Mouse (Mus musculus): ENCODE measurements at regions not wholly inside any gene's neighbourhood (a gene's known extent, or its start where the extent isn't known, plus 50 kb on each side); places are given as distances from the start of the nearest gene placed in this dataset.

GRCm38 (mm10) chr3:34593279-34593678 lies 56.9 kb upstream of the Sox2 start:
- no peak for DNase-seq

- DNase-seq = no peak
Measured at GRCm38 (mm10) chr3:34577896-34578530, 72.2 kb upstream of the Sox2 start.

GRCm38 (mm10) chr3:34577115-34577514 lies 73.1 kb upstream of the Sox2 start:
- no peak for DNase-seq

GRCm38 (mm10) chr3:34576159-34576558 lies 74.0 kb upstream of the Sox2 start:
- no peak for DNase-seq

- no peak for DNase-seq
Measured at GRCm38 (mm10) chr3:34574711-34575350, 75.4 kb upstream of the Sox2 start.

GRCm38 (mm10) chr3:34573312-34573711 lies 76.9 kb upstream of the Sox2 start:
- DNase-seq = no peak

GRCm38 (mm10) chr3:34572081-34572480 lies 78.1 kb upstream of the Sox2 start:
- no peak for DNase-seq

- no peak for DNase-seq
Measured at GRCm38 (mm10) chr3:34571630-34572029, 78.6 kb upstream of the Sox2 start.

- DNase-seq = no peak
Measured at GRCm38 (mm10) chr3:34569998-34570397, 80.2 kb upstream of the Sox2 start.

GRCm38 (mm10) chr3:34568086-34568650 lies 82.0 kb upstream of the Sox2 start:
- DNase-seq = no peak

GRCm38 (mm10) chr3:34565386-34565785 lies 84.8 kb upstream of the Sox2 start:
- DNase-seq = no peak

GRCm38 (mm10) chr3:34562893-34563292 lies 87.3 kb upstream of the Sox2 start:
- DNase-seq = no peak

GRCm38 (mm10) chr3:34561709-34562108 lies 88.5 kb upstream of the Sox2 start:
- DNase-seq = no peak

- DNase-seq = no peak
Measured at GRCm38 (mm10) chr3:34559841-34560703, 90.1 kb upstream of the Sox2 start.

GRCm38 (mm10) chr3:34558821-34559520 lies 91.2 kb upstream of the Sox2 start:
- DNase-seq = no peak

GRCm38 (mm10) chr3:34552542-34553208 lies 97.5 kb upstream of the Sox2 start:
- no peak for DNase-seq

GRCm38 (mm10) chr3:34551069-34551468 lies 99.1 kb upstream of the Sox2 start:
- no peak for DNase-seq

- no peak for DNase-seq
Measured at GRCm38 (mm10) chr3:34550189-34550588, 100.0 kb upstream of the Sox2 start.

GRCm38 (mm10) chr3:34532451-34532850 lies 117.8 kb upstream of the Sox2 start:
- no peak for DNase-seq

- DNase-seq = no peak
Measured at GRCm38 (mm10) chr3:34531836-34532235, 118.4 kb upstream of the Sox2 start.

- no peak for DNase-seq
Measured at GRCm38 (mm10) chr3:34527546-34527945, 122.7 kb upstream of the Sox2 start.

- DNase-seq = no peak
Measured at GRCm38 (mm10) chr3:34525730-34526129, 124.5 kb upstream of the Sox2 start.

All from adrenal gland, postnatal 25 days (tissue).